Comparison of ENCODE assay signal across 8 mouse cellular contexts in the genomic region with DNA sequence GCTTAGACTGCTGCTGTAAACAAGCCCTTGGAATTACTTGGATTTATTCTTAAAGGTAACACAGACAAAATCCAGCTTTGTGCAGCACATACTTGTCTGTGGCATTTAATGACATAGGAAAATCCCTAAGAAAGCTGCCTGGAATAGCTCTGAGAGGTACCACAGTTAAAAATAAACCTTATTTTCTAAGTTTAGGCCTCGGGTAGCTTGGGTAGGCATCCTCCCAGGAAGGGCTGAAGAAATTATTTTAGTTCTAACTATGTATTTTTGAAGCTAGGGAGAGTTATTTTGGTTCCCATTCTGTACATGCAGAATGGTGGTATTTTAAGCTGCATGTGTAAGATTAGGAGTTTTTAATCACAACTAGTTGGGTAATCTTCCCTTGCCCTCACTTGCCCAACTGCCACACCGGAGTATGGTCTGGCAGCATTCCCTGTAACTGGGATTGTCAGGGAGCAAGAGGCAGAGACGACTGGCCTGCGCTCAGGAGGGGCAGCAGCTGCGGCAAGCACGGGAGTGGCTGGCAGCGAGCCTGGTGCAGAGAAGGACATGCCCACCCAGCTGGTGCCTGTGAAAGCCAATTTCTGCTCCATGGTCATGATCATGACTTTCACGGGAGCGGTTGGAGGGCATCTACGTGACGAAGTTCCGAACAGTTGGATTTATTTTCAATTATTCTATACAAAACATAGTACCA.
A peak's percentile ranks its signal among the peaks of the same experiment; 100 is the strongest.
DNase-seq lines count a peak whose midpoint lies in the region.

No protein-coding gene starts in this region.

- DNase-seq in testis, postnatal 10 days (ENCODE audit: low spot score) = peak; percentile 44
- DNase-seq in testis, postnatal 14 days (ENCODE audit: low spot score) = no peak
- DNase-seq in frontal cortex, postnatal 14 days (ENCODE audit: low spot score in 2 of 2) = peak; percentile 27 to 40
- peak; percentile 19 to 21 for DNase-seq in layer of hippocampus, adult 8-10 months (ENCODE audit: low spot score in 2 of 2)
- peak; percentile 28 to 33 for DNase-seq in right cerebral cortex, postnatal 36 days (ENCODE audit: low spot score in 2 of 2)
- DNase-seq in lung, adult 18-20 months = no peak
- no peak for DNase-seq in kidney, adult 9 months
- no peak for DNase-seq in urinary bladder, postnatal 25 days (ENCODE audit: low spot score)

Comparison
In these comparisons a context has a peak if more than half of its experiments do, and no peak if none do; other contexts are left out.
1. DNase-seq: peak in testis, postnatal 10 days (single experiment), frontal cortex, postnatal 14 days (2 of 2), layer of hippocampus, adult 8-10 months (2 of 2) and right cerebral cortex, postnatal 36 days (2 of 2); none in testis, postnatal 14 days (single experiment), lung, adult 18-20 months (0 of 2), kidney, adult 9 months (single experiment) and urinary bladder, postnatal 25 days (single experiment).